Mouse (Mus musculus): Measurements from ENCODE around the gene Scd3.

GRCm38 (mm10) chr19:44292941-44293768 lies 90.1 kb downstream of the Scd3 start, which contains the start of gene Scd2:
- TF ChIP-seq CTCF (IDR thresholded peaks at IDR 0.05; ENCODE audit: low read depth) (no peak), EP300 (IDR thresholded peaks at IDR 0.05; ENCODE audit: low read depth) (no peak)

Measured in liver, postnatal 0 days (tissue).